8 mouse cellular contexts compared by ENCODE assay signal in genomic region chr5:142700842-142701589, GRCm38 (mm10). TPM values are rescaled to one million over a fixed set of nuclear protein-coding genes. Genes with fewer than 3 reads are reported as not detected.
DNase-seq lines count a peak whose midpoint lies in the region; ATAC-seq lines count a peak whose summit lies in the region.

No protein-coding gene starts in this region.

- peak; percentile 33 for DNase-seq in kidney, adult 11 months
- DNase-seq in kidney, adult 18-20 months = no peak
- peak; percentile 57 for DNase-seq in kidney, postnatal 10 days
- DNase-seq in left cerebral cortex, postnatal 4 days = no peak
- no peak for DNase-seq in gastrocnemius, adult 18-20 months (ENCODE audit: low spot score)
- DNase-seq in frontal cortex, postnatal 25 days (ENCODE audit: low spot score in 2 of 2) = no peak

- intact Hi-C loops in left cerebral cortex, postnatal 4 days (cut with DNase I) = loop anchor here (10.0 kb wide), 1 partner anchor 126 kb away; no protein-coding TSS in a partner anchor

- peak; percentile 27; the same call in 1 of the 2 replicates for ATAC-seq in erythroid progenitor cell, adult 5-6 weeks (replicated peaks; ENCODE audit: low FRiP score, poor library complexity, severe bottlenecking)
- ATAC-seq in megakaryocyte-erythroid progenitor cell, adult 5-6 weeks (replicated peaks; ENCODE audit: low FRiP score, low TSS enrichment, poor library complexity, severe bottlenecking) = 0 out of 2 replicates have a peak, but pooled peaks have one; percentile 23

RNA-seq across cellular contexts. Expression of gene Slc29a4, which starts 8.7 kb away (rescaled TPM):
- not detected in 2 replicates for total RNA-seq in erythroid progenitor cell, adult 5-6 weeks (2015; ENCODE audit: low replicate concordance)
- total RNA-seq in erythroid progenitor cell, adult 5-6 weeks (2017; ENCODE audit: low replicate concordance) = not detected in 2 replicates
- not detected in 2 replicates for total RNA-seq in megakaryocyte-erythroid progenitor cell, adult 5-6 weeks (2014; fragmentation: Nextera tagmentation)
- not detected in 2 replicates for total RNA-seq in megakaryocyte-erythroid progenitor cell, adult 5-6 weeks (2017)
- 100 to 1,000 TPM; 127 to 138 TPM for total RNA-seq in left cerebral cortex, postnatal 4 days (2021)
- under 1 TPM in 1 of 2 experiments, not detected in 1; 0.24 TPM for total RNA-seq in gastrocnemius, adult 18-20 months (2021)

Comparison
In these comparisons a context has a peak if more than half of its experiments do, and no peak if none do; other contexts are left out.
1. DNase-seq: peak in kidney, adult 11 months (single experiment) and kidney, postnatal 10 days (single experiment); none in kidney, adult 18-20 months (single experiment), left cerebral cortex, postnatal 4 days (single experiment), gastrocnemius, adult 18-20 months (single experiment) and frontal cortex, postnatal 25 days (0 of 2).
2. RNA of gene Slc29a4, which starts 8.7 kb away (total RNA-seq): 127 to 138 TPM in left cerebral cortex, postnatal 4 days; 0.24 TPM in gastrocnemius, adult 18-20 months, not detected in erythroid progenitor cell, adult 5-6 weeks and not detected in megakaryocyte-erythroid progenitor cell, adult 5-6 weeks; every median in the first group is over 100 times any median in the second.